Mouse (Mus musculus) heart, postnatal 0 days (tissue): ENCODE measurements around the gene Sdk2.

Experiments
- CTCF ChIP-seq: IDR thresholded peaks from 2 replicates; pipeline ENCODE4 v1.5.1; 2016; ENCODE audit warnings: antibody characterized with exemption, control low read depth, low read depth
- EP300 ChIP-seq: IDR thresholded peaks from 2 replicates; pipeline ENCODE4 v1.6.1; 2016; ENCODE audit warnings: antibody characterized with exemption, low read depth

DNA sequence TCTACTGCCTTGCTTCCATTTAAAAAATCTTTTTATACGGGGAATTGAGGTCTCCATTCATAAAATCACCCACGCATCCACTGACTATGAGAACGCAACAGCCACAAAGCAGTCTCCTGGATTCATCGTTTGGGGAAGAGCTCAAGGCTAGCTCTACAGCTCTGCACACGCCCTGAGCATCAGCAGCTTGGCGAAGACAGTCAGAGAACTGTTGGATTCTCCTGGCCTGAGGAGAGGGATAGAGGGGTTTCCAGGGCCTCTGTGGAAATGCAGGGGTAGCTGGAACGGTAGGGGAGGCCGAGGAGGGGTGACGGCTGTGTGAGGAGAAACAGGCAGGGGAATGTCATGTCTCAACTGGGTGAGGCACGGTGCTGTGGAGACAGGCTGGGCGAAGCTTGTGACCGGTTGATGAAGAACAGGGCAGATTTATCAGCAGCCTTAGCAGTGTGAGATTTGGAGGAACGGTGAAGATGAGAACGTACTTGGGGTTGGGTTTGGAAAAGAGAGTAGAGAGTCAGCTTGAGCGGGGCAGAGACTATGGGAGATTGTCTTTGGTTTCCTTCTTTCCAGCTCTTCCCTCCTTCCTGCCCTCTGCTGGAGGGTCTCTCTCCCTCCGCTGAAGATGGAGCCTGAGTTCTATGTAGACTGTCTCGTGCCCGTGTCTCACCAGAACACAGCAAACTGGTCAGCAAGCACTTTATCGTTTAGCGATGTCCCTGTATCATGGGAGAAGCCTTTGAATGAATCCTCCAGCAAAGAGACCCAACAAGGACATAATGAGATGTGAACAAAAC lies 255.1 kb downstream of the Sdk2 start:
- no peak for TF ChIP-seq EP300
- TF ChIP-seq CTCF, result peak; percentile 40
